Mouse (Mus musculus) kidney, adult 9 months (tissue): Measurements from ENCODE around the gene Lsm6.

Experiments
- DNase-seq: peaks from one replicate; pipeline ENCODE4 v3.0.0; 2022

The Lsm6 gene

GRCm38 (mm10) chr8:78801201-78801600 is 19.7 kb downstream of the Lsm6 start:
- no peak for DNase-seq

- no peak for DNase-seq
Measured at GRCm38 (mm10) chr8:78798671-78799070, 22.3 kb downstream of the Lsm6 start.

GRCm38 (mm10) chr8:78797985-78798384 is 23.0 kb downstream of the Lsm6 start:
- DNase-seq, result no peak

GRCm38 (mm10) chr8:78793231-78793630 is 27.7 kb downstream of the Lsm6 start:
- no peak for DNase-seq

GRCm38 (mm10) chr8:78776816-78777215 is 44.1 kb downstream of the Lsm6 start:
- DNase-seq, result no peak

GRCm38 (mm10) chr8:78771256-78771655 is 49.7 kb downstream of the Lsm6 start:
- no peak for DNase-seq

- no peak for DNase-seq
Measured at GRCm38 (mm10) chr8:78770584-78770983, 50.4 kb downstream of the Lsm6 start.

GRCm38 (mm10) chr8:78765556-78765955 is 55.4 kb downstream of the Lsm6 start:
- no peak for DNase-seq

- DNase-seq, result no peak
Measured at GRCm38 (mm10) chr8:78764976-78765375, 56.0 kb downstream of the Lsm6 start.

GRCm38 (mm10) chr8:78759139-78759538 is 61.8 kb downstream of the Lsm6 start:
- DNase-seq, result no peak

GRCm38 (mm10) chr8:78754986-78755385 is 66.0 kb downstream of the Lsm6 start:
- DNase-seq, result no peak
